ENCODE assay signal across 22 mouse cellular contexts in genomic region chr1:164607061-164607460, GRCm38 (mm10).
"Had no signal": no experiment of that assay in that cellular context is flagged by ENCODE, and none has a peak within 500 bp of the region (broad histone marks: within the 10 kb centered on the region; RNA-seq: fewer than 3 reads in every experiment).

No protein-coding gene starts in this region.

- H3K4me1 ChIP-seq: heart, embryonic 10.5 days; heart, embryonic 12.5 days; hindbrain, embryonic 13.5 days; kidney, embryonic 15.5 days; limb, embryonic 10.5 days; limb, embryonic 12.5 days had no signal

- H3K27me3 ChIP-seq: forebrain, embryonic 15.5 days; heart, embryonic 12.5 days; hindbrain, embryonic 13.5 days; hindbrain, embryonic 15.5 days; kidney, embryonic 15.5 days; limb, embryonic 12.5 days had no signal

- H3K4me3 ChIP-seq: forebrain, embryonic 15.5 days; heart, embryonic 10.5 days; heart, embryonic 12.5 days; hindbrain, embryonic 13.5 days; hindbrain, embryonic 15.5 days; kidney, embryonic 15.5 days; limb, embryonic 10.5 days; limb, embryonic 12.5 days had no signal

- DNase-seq: forebrain, postnatal 0 days; gastrocnemius, postnatal 14 days; gastrocnemius, postnatal 36 days; heart, adult 18-20 months; heart, postnatal 10 days; heart, postnatal 36 days; kidney, adult 11 months; kidney, adult 2 months; kidney, adult 9 months; kidney, postnatal 14 days; kidney, postnatal 36 days had no signal

- H3K9me3 ChIP-seq: forebrain, embryonic 15.5 days; heart, embryonic 10.5 days; hindbrain, embryonic 13.5 days; hindbrain, embryonic 15.5 days; kidney, embryonic 15.5 days; limb, embryonic 10.5 days; limb, embryonic 12.5 days had no signal

- H3K9ac ChIP-seq: forebrain, embryonic 15.5 days; forebrain, postnatal 0 days; heart, embryonic 12.5 days; hindbrain, embryonic 13.5 days; hindbrain, embryonic 15.5 days; kidney, embryonic 15.5 days; limb, embryonic 12.5 days had no signal

- H3K4me2 ChIP-seq: forebrain, embryonic 15.5 days; heart, embryonic 12.5 days; hindbrain, embryonic 13.5 days; hindbrain, embryonic 15.5 days; kidney, embryonic 15.5 days; limb, embryonic 12.5 days had no signal

- H3K36me3 ChIP-seq: forebrain, embryonic 15.5 days; heart, embryonic 10.5 days; heart, embryonic 12.5 days; hindbrain, embryonic 13.5 days; hindbrain, embryonic 15.5 days; kidney, embryonic 15.5 days; limb, embryonic 10.5 days; limb, embryonic 12.5 days had no signal

- ATAC-seq: forebrain, embryonic 15.5 days; hindbrain, postnatal 0 days; intestine, embryonic 16.5 days had no signal

- H3K27ac ChIP-seq: forebrain, embryonic 15.5 days; heart, embryonic 10.5 days; hindbrain, embryonic 13.5 days; hindbrain, embryonic 15.5 days; hindbrain, postnatal 0 days; kidney, embryonic 15.5 days; kidney, postnatal 0 days; limb, embryonic 10.5 days; limb, embryonic 12.5 days had no signal
